Mouse (Mus musculus) testis, adult 10 weeks (tissue): ENCODE data around the gene Lrriq4. TPM values are rescaled to one million over a fixed set of nuclear protein-coding genes. Genes with fewer than 3 reads are reported as not detected.

ENCODE experiments used
- polyA plus RNA-seq: library from polyadenylated mRNA; stranded (reverse); fragments of 350-450 nt; fragmentation: Illumina TruSeq; extraction: RNeasy Lipid Tissue Mini Kit (QIAGEN cat#74804); gene quantifications from one replicate; pipeline ENCODE4 v1.2.3, GENCODE M21; 2014; ENCODE audit warnings: low read depth, low replicate concordance

Lrriq4 gene
- 75.7 TPM for polyA plus RNA-seq

DNA sequence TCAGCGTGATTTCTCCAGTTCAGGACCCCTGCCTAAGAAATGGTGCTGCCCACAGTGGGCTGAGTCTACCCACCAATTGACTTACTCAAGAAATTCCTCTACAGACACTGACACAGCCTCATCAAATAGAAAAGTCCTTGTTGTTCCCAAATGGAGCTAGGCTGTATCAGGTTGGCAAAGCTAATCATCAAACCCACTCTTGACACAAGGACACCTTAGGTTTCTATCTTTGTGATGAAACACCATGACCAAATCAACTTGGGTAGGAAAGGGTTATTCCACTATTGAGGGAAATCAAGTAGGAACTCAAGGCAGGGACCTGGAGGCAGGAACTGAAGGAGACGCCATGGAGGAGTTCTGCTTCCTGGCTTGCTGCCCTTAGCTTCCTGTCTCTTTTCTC, at the start of gene Lrriq4:
Gene Lrriq4 (plus strand): TSS at position 301 of the 400 bp plus-strand sequence.

DNA sequence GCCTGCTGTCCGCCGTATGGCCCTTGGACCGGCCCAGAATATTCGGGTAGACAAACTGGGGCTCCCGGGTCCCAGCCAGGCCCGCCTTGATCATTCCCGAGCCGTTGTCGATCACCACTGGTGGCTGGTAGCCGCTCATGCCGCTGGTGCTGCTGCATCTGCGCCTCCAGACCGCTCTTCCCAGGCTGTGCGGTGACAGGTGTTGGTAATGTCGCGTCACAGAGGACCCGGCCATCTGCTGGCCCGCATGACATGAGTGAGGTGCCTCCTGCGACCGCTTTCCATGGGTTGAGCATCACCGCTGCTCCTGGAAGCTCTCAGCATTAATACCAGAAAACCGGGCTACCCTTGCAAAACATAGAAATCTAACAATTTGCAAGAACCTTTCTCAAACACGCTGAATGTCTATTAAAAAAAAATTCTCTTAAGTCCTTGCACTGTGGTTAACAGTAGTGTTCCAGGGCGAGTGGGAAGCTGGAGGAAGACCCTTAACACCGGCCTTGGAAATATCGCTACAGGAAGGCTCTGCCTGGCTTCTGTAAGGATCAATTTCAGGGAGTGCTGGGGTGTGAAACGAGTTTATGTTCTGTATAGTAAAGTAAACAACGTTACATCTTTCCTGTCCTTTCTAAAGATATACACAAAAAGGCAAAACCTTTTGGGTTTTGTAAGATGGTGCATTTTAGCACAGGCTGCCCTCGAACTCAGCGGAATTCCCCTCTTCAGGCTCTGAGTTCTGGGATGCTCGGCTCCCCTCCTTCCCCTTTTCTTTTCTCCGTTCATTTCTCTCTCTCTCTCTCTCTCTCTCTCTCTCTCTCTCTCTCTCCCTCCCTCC, 44.4 kb upstream of the Lrriq4 start, which contains the start of gene Actrt3:
Gene Actrt3 (minus strand): TSS at position 229 of the 835 bp plus-strand sequence.

DNA sequence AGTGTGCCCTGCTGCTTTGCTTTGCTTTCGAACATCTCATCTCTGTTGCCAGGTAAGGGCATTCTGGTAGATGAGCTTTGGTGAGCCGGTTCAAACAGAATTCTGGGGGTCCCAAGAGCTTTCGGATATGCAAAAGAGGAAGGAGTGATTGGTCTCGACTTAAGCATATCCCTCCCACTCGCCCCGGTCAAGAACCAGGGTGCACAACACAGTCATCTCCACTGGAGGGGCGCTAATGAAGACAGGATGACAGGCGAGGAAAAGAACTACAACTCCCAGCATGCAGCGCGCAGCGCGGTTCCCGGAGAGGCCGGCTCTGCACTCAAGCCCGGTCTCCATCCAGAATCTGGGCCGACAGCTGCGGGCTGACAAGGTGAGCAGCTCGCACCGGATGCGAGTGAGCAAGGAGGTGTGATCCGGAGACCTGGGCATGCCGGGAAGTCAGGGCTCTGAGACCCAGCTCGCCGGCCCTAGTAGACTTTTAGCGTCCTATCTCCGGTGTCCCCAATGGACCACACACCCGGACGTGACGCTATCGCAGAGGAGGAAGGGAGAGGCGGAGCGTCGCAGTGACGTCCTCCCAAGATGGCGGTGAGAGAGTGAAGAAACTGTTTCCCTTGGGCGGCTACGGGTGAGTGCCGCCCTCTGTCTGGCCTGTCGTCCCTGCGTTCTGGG, 42.1 kb upstream of the Lrriq4 start, which contains the start of gene Mynn:
Gene Mynn (plus strand): TSS at position 1 of the 675 bp plus-strand sequence.

DNA sequence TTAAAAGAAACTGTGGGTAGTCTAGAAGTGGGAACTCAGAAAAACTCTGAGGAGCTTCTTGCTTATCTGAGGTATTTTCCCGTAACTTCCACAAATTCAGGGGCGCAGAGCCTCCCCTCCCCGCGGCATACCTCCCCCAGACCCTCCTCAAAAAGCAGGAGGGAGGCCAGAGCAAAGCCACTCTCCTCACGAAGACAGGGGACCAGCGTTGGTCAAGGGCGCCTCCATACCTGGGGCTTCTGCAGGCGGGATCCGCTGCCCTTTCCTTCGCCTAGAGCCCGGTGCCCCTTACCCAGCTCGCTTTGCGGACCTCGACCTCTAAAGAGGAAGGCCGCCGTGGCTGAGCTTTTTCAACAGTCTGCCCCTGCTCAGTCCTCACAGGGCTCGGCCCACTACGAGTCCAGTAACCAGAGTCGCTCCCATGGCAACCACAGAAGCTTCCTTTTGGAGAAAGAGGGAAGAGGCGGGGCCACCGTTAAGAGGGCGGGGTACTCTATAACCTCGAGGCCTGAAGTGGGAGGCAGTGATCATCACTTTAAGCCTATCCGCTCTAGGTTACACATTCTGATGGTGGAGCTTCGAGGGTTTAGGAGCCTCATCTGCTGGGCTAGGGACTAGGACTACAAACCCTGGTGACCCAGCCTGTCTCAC, 3.3 kb downstream of the Lrriq4 start, which contains the start of gene Lrrc34:
Gene Lrrc34 (minus strand): TSS at position 430 of the 651 bp plus-strand sequence.

GRCm38 (mm10) chr3:30699711-30700505, 55.6 kb downstream of the Lrriq4 start, which contains the start of gene Lrrc31:
Gene Lrrc31 (minus strand): TSS chr3:30699843.

Other genes starting within 250 kb of the Lrriq4 start
- 0.71 TPM for gene Mecom, start 96.5 kb upstream of the Lrriq4 start, polyA plus RNA-seq
- gene Actrt3, start 44.6 kb upstream of the Lrriq4 start, polyA plus RNA-seq: 71.5 TPM
- 20.8 TPM for gene Mynn, start 42.4 kb upstream of the Lrriq4 start, polyA plus RNA-seq
- gene Lrrc34, start 3.4 kb downstream of the Lrriq4 start, polyA plus RNA-seq: 753 TPM
- gene Lrrc31, start 55.3 kb downstream of the Lrriq4 start, polyA plus RNA-seq: not detected
- gene Samd7, start 101.8 kb downstream of the Lrriq4 start, polyA plus RNA-seq: 6.0 TPM
- 60.7 TPM for gene Sec62, start 148.4 kb downstream of the Lrriq4 start, polyA plus RNA-seq
- gene Gpr160, start 211.4 kb downstream of the Lrriq4 start, polyA plus RNA-seq: 242 TPM